Mouse (Mus musculus): ENCODE results near the gene Cdrt4. TPM values are rescaled to one million over a fixed set of nuclear protein-coding genes. Genes with fewer than 3 reads are reported as not detected.

Cdrt4 gene
- total and polyA plus RNA-seq, 3 experiments = not detected

GRCm38 (mm10) chr11:62915486-62915885 is 35.5 kb upstream of the Cdrt4 start:
- Histone ChIP-seq H3K27me3 (replicated peaks) (no peaks in the 10 kb centered on the region), H3K4me1 (ENCODE audit: control insufficient read depth in 1 of 2, insufficient read depth in 2 of 2) (peaks cover 8 to 31% of the 10 kb centered on the region in 2 experiments; a peak in 3 of 4 replicates), H3K9me3 (replicated peaks; ENCODE audit: low read length) (peaks cover 3% of the 10 kb centered on the region), H3K4me2 (ENCODE audit: insufficient read depth, low read depth, poor library complexity, severe bottlenecking) (no peak overlapping the region), H3K79me2 (replicated peaks; ENCODE audit: control insufficient read depth, extremely low read depth, insufficient read depth, poor library complexity, severe bottlenecking) (no peaks in the 10 kb centered on the region), H3K36me3 (replicated peaks in 1 of 2; ENCODE audit: control insufficient read depth in 1 of 2, insufficient read depth in 1 of 2, low read length in 1 of 2) (no peaks in the 10 kb centered on the region), H3K27ac (ENCODE audit: insufficient read depth, low read depth) (no peak overlapping the region), H3K9ac (ENCODE audit: insufficient read depth, low read depth) (no peak overlapping the region), H3K4me3 (replicated peaks in 1 of 3; ENCODE audit: low read depth in 2 of 3, low read length in 2 of 3, poor library complexity in 1 of 3) (no peak overlapping the region)
- peak; percentile 33 for DNase-seq (ENCODE audit: extremely low read depth)
- dilution Hi-C loops (cut with MboI; ENCODE audit: extremely low pct_ligation_motif_present, extremely low pct_unique_long_range_greater_than_20kb, low sequenced_read_pairs) (no loop called here), in situ Hi-C loops (cut with MboI; ENCODE audit: low pct_ligation_motif_present, low pct_unique_long_range_greater_than_20kb, low sequenced_read_pairs) (no loop called here)
- TF ChIP-seq BHLHE40 (IDR thresholded peaks at IDR 0.05; ENCODE audit: low read depth, low read length) (no peak), JUN (IDR thresholded peaks at IDR 0.05; ENCODE audit: insufficient read depth, low read depth, low read length) (peak; percentile 19; the same call in 1 of the 2 replicates)

DNA sequence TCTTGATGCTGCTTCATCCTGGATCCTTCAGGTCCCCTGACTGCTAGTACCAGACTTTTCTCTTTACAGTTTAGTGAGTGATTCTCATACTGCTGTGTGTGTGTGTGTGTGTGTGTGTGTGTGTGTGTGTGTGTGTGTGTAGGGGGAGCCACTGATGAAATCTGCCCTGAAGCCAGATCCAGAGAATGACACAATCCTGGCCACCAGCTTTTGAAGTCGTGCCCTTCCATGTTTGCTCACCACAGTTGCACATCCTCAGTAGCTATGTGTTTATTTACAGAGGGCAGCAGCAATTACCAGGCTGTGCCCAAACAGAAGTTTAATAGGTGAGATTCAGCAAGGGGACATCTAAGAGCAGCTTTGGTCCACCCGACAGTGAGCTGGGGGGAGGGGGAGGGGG is 34.2 kb upstream of the Cdrt4 start:
- DNase-seq (ENCODE audit: extremely low read depth) = no peak
- Histone ChIP-seq H3K27ac (ENCODE audit: insufficient read depth, low read depth) (no peak overlapping the region), H3K36me3 (replicated peaks in 1 of 2; ENCODE audit: control insufficient read depth in 1 of 2, insufficient read depth in 1 of 2, low read length in 1 of 2) (no peaks in the 10 kb centered on the region), H3K9ac (ENCODE audit: insufficient read depth, low read depth) (no peak overlapping the region), H3K79me2 (replicated peaks; ENCODE audit: control insufficient read depth, extremely low read depth, insufficient read depth, poor library complexity, severe bottlenecking) (no peaks in the 10 kb centered on the region), H3K4me3 (replicated peaks in 1 of 3; ENCODE audit: low read depth in 2 of 3, low read length in 2 of 3, poor library complexity in 1 of 3) (no peak overlapping the region), H3K27me3 (replicated peaks) (no peaks in the 10 kb centered on the region), H3K4me1 (ENCODE audit: control insufficient read depth in 1 of 2, insufficient read depth in 2 of 2) (peaks cover 1 to 18% of the 10 kb centered on the region in 2 experiments; a peak in 3 of 4 replicates), H3K4me2 (ENCODE audit: insufficient read depth, low read depth, poor library complexity, severe bottlenecking) (no peak overlapping the region), H3K9me3 (replicated peaks; ENCODE audit: low read length) (peaks cover 3% of the 10 kb centered on the region)
- TF ChIP-seq ZMIZ1 (IDR thresholded peaks at IDR 0.05; ENCODE audit: low read depth, low read length) = no peak
- no peak for TF ChIP-seq ELF1 (IDR thresholded peaks at IDR 0.05; ENCODE audit: low read depth, low read length)
- no peak for TF ChIP-seq ZC3H11A (IDR thresholded peaks at IDR 0.05; ENCODE audit: low read depth, low read length)
- no peak for TF ChIP-seq CHD2 (IDR thresholded peaks at IDR 0.05; ENCODE audit: low read length)
- no peak for TF ChIP-seq CTCF (conservative IDR thresholded peaks at IDR 0.05 in 1 of 2, IDR thresholded peaks at IDR 0.05 in 1 of 2; ENCODE audit: low read depth in 2 of 2, low read length in 2 of 2)
- no peak for TF ChIP-seq ETS1 (conservative IDR thresholded peaks at IDR 0.05; ENCODE audit: low read depth, low read length)
- TF ChIP-seq SMC3 (IDR thresholded peaks at IDR 0.05; ENCODE audit: low read depth, low read length) = no peak
- TF ChIP-seq CHD1 (IDR thresholded peaks at IDR 0.05; ENCODE audit: low read depth, low read length) = no peak
- no peak for TF ChIP-seq JUND (conservative IDR thresholded peaks at IDR 0.05; ENCODE audit: low read depth, low read length)
- no peak for TF ChIP-seq MXI1 (IDR thresholded peaks at IDR 0.05; ENCODE audit: low read depth, low read length)
- TF ChIP-seq MAX (IDR thresholded peaks at IDR 0.05; ENCODE audit: low read length) = no peak
- TF ChIP-seq ZNF384 (IDR thresholded peaks at IDR 0.05; ENCODE audit: low read depth, low read length) = no peak
- TF ChIP-seq RAD21 (IDR thresholded peaks at IDR 0.05; ENCODE audit: low read depth, low read length) = no peak
- no peak for TF ChIP-seq MAFK (IDR thresholded peaks at IDR 0.05; ENCODE audit: insufficient replicate concordance, low read length)
- no peak for TF ChIP-seq E2F4 (IDR thresholded peaks at IDR 0.05; ENCODE audit: insufficient replicate concordance, low read depth, low read length)
- TF ChIP-seq NRF1 (IDR thresholded peaks at IDR 0.05; ENCODE audit: low read depth, low read length) = no peak
- no peak for TF ChIP-seq TCF12 (IDR thresholded peaks at IDR 0.05; ENCODE audit: low read depth, low read length)
- TF ChIP-seq ZKSCAN1 (IDR thresholded peaks at IDR 0.05; ENCODE audit: borderline replicate concordance, low read depth, low read length) = no peak
- dilution Hi-C loops (cut with MboI; ENCODE audit: extremely low pct_ligation_motif_present, extremely low pct_unique_long_range_greater_than_20kb, low sequenced_read_pairs) = no loop called here
- in situ Hi-C loops (cut with MboI; ENCODE audit: low pct_ligation_motif_present, low pct_unique_long_range_greater_than_20kb, low sequenced_read_pairs) = no loop called here

All from CH12.LX (cell line).